Mouse (Mus musculus): ENCODE measurements around the gene Kirrel.
A peak's percentile ranks its signal among the peaks of the same experiment; 100 is the strongest.

The Kirrel gene

GRCm38 (mm10) chr3:87079301-87079700 is 95.2 kb downstream of the Kirrel start:
- no peak for DNase-seq (ENCODE audit: low read depth)

- DNase-seq (ENCODE audit: low read depth): no peak
These were observed 96.9 kb downstream of the Kirrel start for GRCm38 (mm10) chr3:87077681-87078080.

- no peak for DNase-seq (ENCODE audit: low read depth)
These were observed 97.6 kb downstream of the Kirrel start for GRCm38 (mm10) chr3:87076899-87077298.

DNA sequence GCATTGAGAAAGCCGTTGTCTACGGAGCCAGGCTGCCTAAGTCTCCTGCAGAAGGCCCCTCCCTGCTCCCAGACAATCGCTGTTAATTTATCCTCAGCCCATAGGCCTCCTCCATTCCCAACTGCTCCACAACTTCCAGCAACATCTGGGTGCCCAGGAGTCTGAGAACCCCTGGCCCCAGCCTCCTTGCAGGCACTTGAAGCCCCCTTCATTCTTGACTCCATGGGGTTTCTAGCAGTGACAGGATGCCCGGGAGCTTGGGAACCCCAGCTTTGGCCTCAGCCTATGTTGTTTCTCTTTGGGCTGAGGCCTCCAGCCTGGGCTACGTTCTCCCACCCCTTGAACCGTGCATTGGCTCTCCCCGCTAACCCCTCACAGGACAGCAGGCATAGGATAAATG is 98.4 kb downstream of the Kirrel start:
- DNase-seq (ENCODE audit: low read depth): no peak

DNA sequence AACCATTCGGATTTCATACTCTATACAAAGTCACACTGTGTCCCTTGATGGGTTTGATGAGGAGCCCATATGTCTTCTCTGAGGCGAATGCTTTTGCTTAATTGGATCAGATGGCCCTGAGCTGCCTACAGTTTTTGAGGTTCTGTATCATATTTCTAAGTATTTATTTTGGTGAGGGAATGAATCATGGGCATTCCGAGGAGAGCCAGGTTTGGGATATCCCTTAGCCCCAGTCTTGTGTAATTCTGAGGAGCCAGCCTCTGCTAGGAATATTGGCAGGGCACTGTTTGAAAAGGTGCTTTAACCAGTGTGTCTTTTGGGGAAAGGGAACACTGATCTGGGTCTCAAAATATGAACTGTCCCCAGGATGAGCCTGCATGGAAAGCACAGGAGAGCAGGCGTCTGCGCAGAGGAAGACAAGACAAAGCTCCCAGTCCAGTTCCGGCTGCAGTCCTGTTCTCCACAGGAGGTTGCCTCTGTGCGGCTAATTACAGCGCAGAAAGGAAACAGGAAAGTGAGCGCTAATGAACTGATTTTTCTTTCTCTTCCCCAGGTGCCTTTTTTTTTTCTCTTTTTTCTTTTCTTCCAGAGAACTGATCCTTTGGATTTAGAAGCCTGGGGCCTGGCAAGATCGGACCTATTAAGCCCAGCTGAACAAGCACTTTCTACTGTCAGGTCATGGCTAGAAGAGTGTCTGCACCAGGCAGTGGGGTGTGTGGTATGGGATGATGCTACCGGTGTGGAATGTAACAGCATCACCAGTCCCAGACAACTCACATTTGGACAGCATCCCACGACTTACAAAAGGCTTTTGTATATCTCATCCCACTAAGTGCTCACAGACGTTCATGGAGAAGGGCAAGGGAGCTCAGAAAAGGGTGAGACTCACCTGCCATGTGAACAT is 101.7 kb downstream of the Kirrel start:
- DNase-seq (ENCODE audit: low read depth): no peak

DNA sequence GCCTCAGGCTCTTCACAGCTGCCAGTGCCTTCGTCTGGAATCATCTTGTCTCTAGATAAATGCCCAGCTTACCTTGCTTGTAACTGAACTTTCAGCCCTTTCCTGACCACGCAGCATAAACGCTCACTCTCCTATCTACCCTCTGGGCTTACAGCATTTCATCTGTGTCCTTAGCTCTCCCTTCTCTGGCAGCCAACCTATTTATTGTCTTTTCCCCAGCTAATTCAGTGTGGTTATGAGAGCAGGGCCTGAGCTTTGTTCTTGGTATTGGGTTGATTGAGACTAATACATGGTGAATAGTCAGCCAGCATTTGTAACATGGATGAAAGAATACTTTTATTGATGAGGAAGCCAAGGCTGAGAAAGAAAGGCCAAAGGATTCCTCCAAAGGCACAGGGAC is 102.4 kb downstream of the Kirrel start:
- no peak for DNase-seq (ENCODE audit: low read depth)

GRCm38 (mm10) chr3:87067396-87067975 is 107.1 kb downstream of the Kirrel start:
- no peak for DNase-seq (ENCODE audit: low read depth)

DNA sequence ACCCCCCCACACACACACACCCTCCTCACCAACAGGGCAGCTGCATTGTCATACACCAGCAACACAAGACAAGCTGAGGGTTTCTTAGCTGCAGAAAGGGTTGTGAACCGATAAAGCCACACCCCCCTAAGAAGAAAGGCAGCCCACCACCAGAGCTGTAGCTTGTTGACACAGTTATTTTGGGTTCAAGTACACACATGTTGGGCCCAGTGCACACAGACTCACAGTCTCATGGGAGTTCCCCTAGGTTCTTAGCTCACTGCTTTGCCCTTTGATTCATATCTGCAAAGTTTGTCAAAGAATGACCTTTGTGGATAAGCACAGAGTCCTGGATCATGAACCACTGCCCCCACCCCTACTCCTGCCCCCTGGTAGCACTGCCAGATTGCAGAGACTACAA is 120.6 kb downstream of the Kirrel start:
- DNase-seq (ENCODE audit: low read depth): no peak

- DNase-seq (ENCODE audit: low read depth): no peak
These were observed 126.7 kb downstream of the Kirrel start for GRCm38 (mm10) chr3:87047801-87048200.

DNA sequence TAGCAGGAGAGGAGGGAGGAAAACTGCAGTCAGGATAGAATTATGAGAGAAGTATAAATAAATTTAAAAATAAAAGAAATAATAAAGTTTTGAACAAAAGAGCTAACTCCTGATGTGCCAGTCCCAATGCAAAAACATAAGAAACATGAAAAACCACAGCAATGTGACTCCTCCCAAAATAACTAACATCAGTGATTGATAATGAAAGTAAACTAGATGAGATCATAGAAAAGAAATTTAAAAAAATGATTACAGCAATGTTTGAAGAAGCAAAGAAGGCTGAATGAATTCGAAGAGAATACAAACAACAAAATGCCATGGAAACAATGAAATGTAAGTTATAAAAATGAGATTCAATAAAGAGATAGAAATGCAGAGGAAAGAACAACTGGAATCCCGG is 132.8 kb downstream of the Kirrel start:
- DNase-seq (ENCODE audit: low read depth): peak; percentile 30

DNA sequence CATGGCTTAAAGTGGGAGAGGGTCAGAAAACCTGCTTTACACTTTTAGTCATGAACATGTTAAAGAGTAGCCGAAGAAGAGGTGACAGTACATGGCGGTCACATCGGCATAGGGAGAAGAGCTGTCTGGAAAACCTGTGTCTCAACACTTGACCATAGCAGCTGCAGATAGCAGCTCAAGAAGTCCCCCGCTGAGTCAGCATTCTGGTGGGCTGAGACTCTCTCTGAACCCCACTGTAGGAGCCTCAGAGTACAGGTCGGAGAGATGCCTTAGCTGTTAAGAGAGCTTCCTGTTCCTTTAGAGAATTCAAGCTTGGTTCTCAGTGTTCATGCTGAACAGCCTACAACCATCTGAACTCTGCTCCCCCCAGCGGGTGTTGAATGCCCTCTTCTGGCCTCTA is 136.0 kb downstream of the Kirrel start:
- no peak for DNase-seq (ENCODE audit: low read depth)

- DNase-seq (ENCODE audit: low read depth): no peak
These were observed 140.5 kb downstream of the Kirrel start for GRCm38 (mm10) chr3:87034061-87034460.

- DNase-seq (ENCODE audit: low read depth): peak; percentile 81
These were observed 141.2 kb downstream of the Kirrel start for GRCm38 (mm10) chr3:87033357-87033756.

DNA sequence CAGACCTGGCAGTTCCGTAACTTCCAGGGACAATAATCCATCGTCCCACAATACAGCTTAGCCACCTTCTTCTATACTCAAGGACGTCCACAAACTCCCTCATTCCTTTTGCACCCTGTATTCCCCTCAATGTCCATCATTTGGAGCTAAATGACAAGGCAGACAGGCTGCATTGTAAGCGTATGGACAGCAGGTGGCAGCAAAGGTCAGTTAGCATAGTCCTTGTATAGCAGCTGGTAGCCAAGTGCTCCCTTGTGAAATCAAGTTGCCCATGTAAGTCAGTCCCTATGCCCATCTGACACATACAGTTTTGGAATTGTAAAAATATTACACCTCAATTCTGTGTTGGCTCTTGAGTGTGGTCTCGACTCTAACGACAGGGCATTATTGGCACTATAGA is 143.7 kb downstream of the Kirrel start:
- DNase-seq (ENCODE audit: low read depth): peak; percentile 74
